Mouse (Mus musculus): ENCODE measurements around the gene Ptprd. TPM values are rescaled to one million over a fixed set of nuclear protein-coding genes. Genes with fewer than 3 reads are reported as not detected.

Gene Ptprd
- total and polyA plus RNA-seq, 3 experiments, result 0.30 to 0.66 TPM; not detected in 1

GRCm38 (mm10) chr4:75962916-75963315 lies 2248.8 kb downstream of the Ptprd start:
- H3K4me1 ChIP-seq (ENCODE audit: insufficient read depth, low read depth, low read length), result no peaks in the 10 kb centered on the region
- ATAC-seq (ENCODE audit: extremely low read depth, insufficient number of reproducible peaks, low FRiP score, poor library complexity, severe bottlenecking), result no peak

DNA sequence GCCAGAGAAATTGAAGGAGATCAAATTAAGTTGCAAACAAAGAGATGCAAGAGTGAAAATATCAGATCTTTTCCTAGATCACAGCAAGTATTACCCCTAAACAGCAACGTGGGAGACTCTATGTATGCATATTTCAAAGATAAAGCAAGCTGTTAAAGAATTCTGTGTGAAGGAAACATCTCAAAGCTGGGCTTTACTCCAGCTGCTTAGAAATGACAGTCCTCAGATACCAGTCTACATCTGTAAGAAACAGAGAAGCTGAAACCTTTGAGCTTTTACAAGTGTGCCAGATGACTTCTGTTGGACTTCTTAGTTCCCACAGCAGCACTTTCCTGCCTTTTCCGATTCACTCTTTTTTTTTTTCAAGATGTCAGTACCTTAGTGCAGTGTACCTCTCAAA lies 2249.9 kb downstream of the Ptprd start:
- Histone ChIP-seq H3K4me3 (ENCODE audit: low read depth, low read length) (no peak overlapping the region), H3K36me3 (replicated peaks) (no peaks in the 10 kb centered on the region), H3K27me3 (ENCODE audit: insufficient read depth, low read length) (no peaks in the 10 kb centered on the region), H3K9me3 (replicated peaks) (no peaks in the 10 kb centered on the region), H3K4me1 (ENCODE audit: insufficient read depth, low read depth, low read length) (no peaks in the 10 kb centered on the region)
- no peak for ATAC-seq (ENCODE audit: extremely low read depth, insufficient number of reproducible peaks, low FRiP score, poor library complexity, severe bottlenecking)
- no peak for TF ChIP-seq TAL1 (conservative IDR thresholded peaks at IDR 0.05; ENCODE audit: low read depth, low read length)
- no peak for TF ChIP-seq CTCF (IDR thresholded peaks at IDR 0.05; ENCODE audit: low read depth, low read length)
- no peak for TF ChIP-seq POLR2AphosphoS5 (IDR thresholded peaks at IDR 0.05; ENCODE audit: insufficient replicate concordance, low read depth, low read length)
- no peak for TF ChIP-seq GATA1 (IDR thresholded peaks at IDR 0.05; ENCODE audit: borderline replicate concordance, low read length)
- TF ChIP-seq GATA2 (IDR thresholded peaks at IDR 0.05; ENCODE audit: borderline replicate concordance, low read depth, low read length), result no peak
- no peak for DNase-seq (ENCODE audit: low spot score)

More at GRCm38 (mm10) chr4:75962916-75963315, 2248.8 kb downstream of the Ptprd start:
- no peaks in the 10 kb centered on the region for H3K27me3 ChIP-seq (ENCODE audit: insufficient read depth, low read length)
- H3K4me3 ChIP-seq (ENCODE audit: low read depth, low read length), result no peak overlapping the region
- no peak for DNase-seq (ENCODE audit: low spot score)
- no peaks in the 10 kb centered on the region for H3K9me3 ChIP-seq (replicated peaks)
- TF ChIP-seq GATA2 (IDR thresholded peaks at IDR 0.05; ENCODE audit: borderline replicate concordance, low read depth, low read length), result no peak
- no peak for TF ChIP-seq GATA1 (IDR thresholded peaks at IDR 0.05; ENCODE audit: borderline replicate concordance, low read length)
- TF ChIP-seq CTCF (IDR thresholded peaks at IDR 0.05; ENCODE audit: low read depth, low read length), result no peak
- TF ChIP-seq POLR2AphosphoS5 (IDR thresholded peaks at IDR 0.05; ENCODE audit: insufficient replicate concordance, low read depth, low read length), result no peak
- no peak for TF ChIP-seq TAL1 (conservative IDR thresholded peaks at IDR 0.05; ENCODE audit: low read depth, low read length)
- no peaks in the 10 kb centered on the region for H3K36me3 ChIP-seq (replicated peaks)

DNA sequence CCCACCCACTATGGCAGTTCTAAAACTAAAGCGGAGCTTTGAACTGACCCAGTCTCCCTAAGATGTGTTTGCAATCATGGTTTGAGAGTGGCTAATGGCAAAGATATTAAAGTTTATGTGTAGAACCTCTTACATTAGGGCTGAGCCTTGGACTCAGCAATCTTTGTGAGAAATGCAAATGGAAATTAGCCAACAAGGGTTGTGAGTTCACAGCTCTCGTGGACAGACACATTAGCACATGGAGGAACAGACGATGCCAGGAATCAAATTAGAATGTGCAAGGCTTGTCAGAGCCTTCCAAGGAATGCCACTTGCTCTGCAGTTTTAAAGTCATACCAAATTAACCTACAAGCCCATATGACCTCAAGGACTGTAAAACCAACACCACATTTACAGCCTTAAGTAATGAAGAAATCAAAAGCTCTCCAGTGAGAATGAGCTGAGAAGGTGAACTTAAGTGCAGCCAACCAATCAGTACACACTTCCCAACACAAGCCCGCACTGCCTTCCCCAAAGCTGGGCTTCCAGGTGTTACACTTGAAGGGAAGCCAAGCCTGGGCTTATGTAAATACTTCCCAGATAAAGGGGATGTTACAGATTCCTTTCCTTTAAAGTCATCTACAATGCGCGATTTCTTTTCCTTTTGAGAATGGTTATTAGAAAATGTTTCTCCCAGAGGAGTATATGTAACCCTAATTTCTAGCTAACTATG lies 2258.3 kb downstream of the Ptprd start:
- TF ChIP-seq TAL1 (conservative IDR thresholded peaks at IDR 0.05; ENCODE audit: low read depth, low read length) (no peak), CTCF (IDR thresholded peaks at IDR 0.05; ENCODE audit: low read depth, low read length) (no peak), GATA1 (IDR thresholded peaks at IDR 0.05; ENCODE audit: borderline replicate concordance, low read length) (no peak), GATA2 (IDR thresholded peaks at IDR 0.05; ENCODE audit: borderline replicate concordance, low read depth, low read length) (no peak), POLR2AphosphoS5 (IDR thresholded peaks at IDR 0.05; ENCODE audit: insufficient replicate concordance, low read depth, low read length) (no peak)
- ATAC-seq (ENCODE audit: extremely low read depth, insufficient number of reproducible peaks, low FRiP score, poor library complexity, severe bottlenecking), result no peak
- Histone ChIP-seq H3K36me3 (replicated peaks) (no peaks in the 10 kb centered on the region), H3K4me1 (ENCODE audit: insufficient read depth, low read depth, low read length) (no peaks in the 10 kb centered on the region), H3K4me3 (ENCODE audit: low read depth, low read length) (no peak overlapping the region), H3K9me3 (replicated peaks) (no peaks in the 10 kb centered on the region), H3K27me3 (ENCODE audit: insufficient read depth, low read length) (no peaks in the 10 kb centered on the region)
- no peak for DNase-seq (ENCODE audit: low spot score)

- ATAC-seq (ENCODE audit: extremely low read depth, insufficient number of reproducible peaks, low FRiP score, poor library complexity, severe bottlenecking) (no peak), DNase-seq (ENCODE audit: low spot score) (no peak)
- TF ChIP-seq GATA1 (IDR thresholded peaks at IDR 0.05; ENCODE audit: borderline replicate concordance, low read length), result no peak
- TF ChIP-seq CTCF (IDR thresholded peaks at IDR 0.05; ENCODE audit: low read depth, low read length), result no peak
- TF ChIP-seq TAL1 (conservative IDR thresholded peaks at IDR 0.05; ENCODE audit: low read depth, low read length), result no peak
- no peak for TF ChIP-seq POLR2AphosphoS5 (IDR thresholded peaks at IDR 0.05; ENCODE audit: insufficient replicate concordance, low read depth, low read length)
- TF ChIP-seq GATA2 (IDR thresholded peaks at IDR 0.05; ENCODE audit: borderline replicate concordance, low read depth, low read length), result no peak
- H3K4me1 ChIP-seq (ENCODE audit: insufficient read depth, low read depth, low read length), result no peaks in the 10 kb centered on the region
- no peaks in the 10 kb centered on the region for H3K27me3 ChIP-seq (ENCODE audit: insufficient read depth, low read length)
- H3K36me3 ChIP-seq (replicated peaks), result no peaks in the 10 kb centered on the region
- no peak overlapping the region for H3K4me3 ChIP-seq (ENCODE audit: low read depth, low read length)
- no peaks in the 10 kb centered on the region for H3K9me3 ChIP-seq (replicated peaks)
Measured at GRCm38 (mm10) chr4:75950582-75950981, 2261.2 kb downstream of the Ptprd start.

DNA sequence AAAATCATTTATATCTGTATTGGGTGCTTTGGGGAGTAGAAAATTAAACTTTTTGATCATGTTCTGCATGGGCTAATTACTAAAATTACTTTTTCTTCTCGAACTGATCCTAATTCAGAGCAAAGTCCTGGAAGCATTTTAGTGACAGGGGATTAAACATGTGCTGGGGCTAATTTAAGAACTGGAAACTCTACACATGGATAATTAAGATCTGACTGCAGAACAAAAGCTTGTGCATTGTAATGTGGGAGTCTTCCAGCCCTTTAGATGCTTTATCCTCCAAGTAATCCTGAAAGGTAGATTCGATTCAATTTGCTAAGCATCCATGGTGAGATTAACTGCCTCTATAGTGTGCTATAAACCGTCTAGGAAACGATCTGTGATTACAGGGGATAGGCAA lies 2316.9 kb downstream of the Ptprd start:
- no peak for TF ChIP-seq POLR2AphosphoS5 (IDR thresholded peaks at IDR 0.05; ENCODE audit: insufficient replicate concordance, low read depth, low read length)
- ATAC-seq (ENCODE audit: extremely low read depth, insufficient number of reproducible peaks, low FRiP score, poor library complexity, severe bottlenecking), result no peak
- no peak for DNase-seq (ENCODE audit: low spot score)
- Histone ChIP-seq H3K27me3 (ENCODE audit: insufficient read depth, low read length) (no peaks in the 10 kb centered on the region), H3K4me1 (ENCODE audit: insufficient read depth, low read depth, low read length) (no peaks in the 10 kb centered on the region), H3K4me3 (ENCODE audit: low read depth, low read length) (no peak overlapping the region), H3K9me3 (replicated peaks) (no peaks in the 10 kb centered on the region), H3K36me3 (replicated peaks) (no peaks in the 10 kb centered on the region)

Data from G1E (cell line).